Mouse (Mus musculus) spleen, adult 2 months (tissue): ENCODE data around the gene Tdp1.

Experiments used
- CTCF ChIP-seq: fragments of 200-500 bp; IDR thresholded peaks from 2 replicates; pipeline ENCODE4 v1.5.1; 2011; ENCODE audit warnings: mild to moderate bottlenecking, inconsistent platforms; ENCODE audit not compliant: insufficient read depth, insufficient read length, insufficient replicate concordance; ENCODE audit errors: extremely low read depth
- POLR2A ChIP-seq: fragments of 200-500 bp; IDR thresholded peaks from 2 replicates; pipeline ENCODE4 v1.6.1; 2011; ENCODE audit warnings: low read depth, low read length, inconsistent platforms

- TF ChIP-seq CTCF (no peak), POLR2A (no peak)
Observed at GRCm38 (mm10) chr12:99868821-99869220, 15.5 kb upstream of the Tdp1 start.
